In the genomic region with DNA sequence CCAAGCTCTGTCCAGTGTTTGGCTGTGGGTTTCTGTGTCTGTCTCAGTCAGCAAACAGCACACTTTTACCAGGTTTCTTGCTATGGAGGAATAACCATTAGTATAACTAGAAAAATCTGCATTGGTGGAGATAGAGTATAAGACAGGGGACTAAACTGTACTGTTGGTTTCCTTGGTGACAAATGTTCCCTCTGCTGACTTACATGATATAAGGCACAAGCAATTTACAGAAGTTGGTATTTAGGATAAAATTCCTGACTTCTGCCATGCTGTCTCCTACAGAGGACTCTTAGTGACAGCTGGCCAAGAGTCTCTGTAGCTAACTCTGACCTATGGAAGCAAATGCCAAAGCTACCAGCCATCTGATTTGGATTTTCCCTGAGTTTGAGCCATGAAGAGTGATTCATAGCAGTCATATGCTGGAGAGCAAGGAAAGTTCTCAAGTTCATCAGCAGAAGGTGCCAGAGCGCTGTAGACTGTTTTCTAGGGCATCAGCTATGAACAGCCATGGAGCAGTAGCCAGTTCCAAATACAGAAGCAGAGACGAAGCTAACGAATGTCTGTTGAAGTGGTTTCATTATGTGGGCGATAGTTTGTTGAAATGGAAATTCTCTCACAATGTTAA, we compare ENCODE assay signal across 8 mouse cellular contexts. TPM values are rescaled to one million over a fixed set of nuclear protein-coding genes. Genes with fewer than 3 reads are reported as not detected.
A peak's percentile ranks its signal among the peaks of the same experiment; 100 is the strongest.
DNase-seq lines count a peak whose midpoint lies in the region; ATAC-seq and TF ChIP-seq lines count a peak whose summit lies in the region.
"Had no signal": no experiment of that assay in that cellular context is flagged by ENCODE, and none has a peak within 500 bp of the region (broad histone marks: within the 10 kb centered on the region; RNA-seq: fewer than 3 reads in every experiment).

No protein-coding gene starts in this region.

- H3K27me3 ChIP-seq in lung, postnatal 0 days (replicated peaks; ENCODE audit: insufficient read depth, low read length) = no peaks in the 10 kb centered on the region
- H3K27me3 ChIP-seq: neural tube, embryonic 13.5 days had no signal

- TF ChIP-seq EP300 in lung, postnatal 0 days (IDR thresholded peaks at IDR 0.05) = no peak

- TF ChIP-seq CTCF in lung, postnatal 0 days (IDR thresholded peaks at IDR 0.05) = peak; percentile 47
- no peak for TF ChIP-seq CTCF in lung, adult 2 months (IDR thresholded peaks at IDR 0.05; ENCODE audit: insufficient read depth, low read length)

- TF ChIP-seq POLR2A in lung, adult 2 months (IDR thresholded peaks at IDR 0.05; ENCODE audit: borderline replicate concordance, extremely low read depth, low read depth, low read length) = no peak

- H3K27ac ChIP-seq in lung, postnatal 0 days (ENCODE audit: low read length) = no peak overlapping the region
- H3K27ac ChIP-seq: neural tube, embryonic 13.5 days had no signal

- H3K4me3 ChIP-seq in lung, postnatal 0 days (ENCODE audit: low read depth, low read length) = no peak overlapping the region
- H3K4me3 ChIP-seq in lung, adult 2 months (replicated peaks; ENCODE audit: extremely low read depth, low read depth, low read length) = no peak overlapping the region
- H3K4me3 ChIP-seq: neural tube, embryonic 13.5 days had no signal

- ATAC-seq in lung, postnatal 0 days = no peak

- 72% methylated on average over 4 of the region's 4 CpGs for WGBS in lung, postnatal 0 days
- WGBS in lung, adult 2 months = 65% methylated on average over 4 of the region's 4 CpGs

- no peak overlapping the region for H3K4me2 ChIP-seq in lung, postnatal 0 days (replicated peaks; ENCODE audit: low read depth, low read length)
- H3K4me2 ChIP-seq: neural tube, embryonic 13.5 days had no signal

- H3K4me1 ChIP-seq in lung, postnatal 0 days (ENCODE audit: insufficient read depth, low read depth, low read length) = no peaks in the 10 kb centered on the region
- H3K4me1 ChIP-seq in lung, adult 2 months (ENCODE audit: control insufficient read depth, insufficient read depth, low read length) = no peaks in the 10 kb centered on the region
- H3K4me1 ChIP-seq: neural tube, embryonic 13.5 days had no signal

- H3K9ac ChIP-seq in lung, postnatal 0 days (replicated peaks; ENCODE audit: low read depth) = no peak overlapping the region
- H3K9ac ChIP-seq: neural tube, embryonic 13.5 days had no signal

- DNase-seq in lung, postnatal 0 days (ENCODE audit: low spot score) = no peak
- DNase-seq in lung, adult 2 months = no peak
- DNase-seq in frontal cortex, postnatal 25 days (ENCODE audit: low spot score in 2 of 2) = peak; percentile 27 to 32
- peak; percentile 55 for DNase-seq in heart, postnatal 4 days
- peak; percentile 66 for DNase-seq in right cerebral cortex, adult 18-20 months
- DNase-seq in thymus, postnatal 10 days (ENCODE audit: low spot score in 2 of 2) = no peak
- no peak for DNase-seq in urinary bladder, adult 18-20 months (ENCODE audit: low spot score in 2 of 2)

- H3K9me3 ChIP-seq in lung, postnatal 0 days (ENCODE audit: low read length) = no peaks in the 10 kb centered on the region
- H3K9me3 ChIP-seq: neural tube, embryonic 13.5 days had no signal

- no peaks in the 10 kb centered on the region for H3K36me3 ChIP-seq in lung, postnatal 0 days (ENCODE audit: insufficient read depth, low read length)
- H3K36me3 ChIP-seq: neural tube, embryonic 13.5 days had no signal

RNA-seq across cellular contexts. Expression of gene Smlr1, which starts 3.2 kb away (rescaled TPM):
- polyA plus RNA-seq in lung, postnatal 0 days (2015; fragmentation: Nextera tagmentation; extraction: Ambion mirVana) = not detected in 2 replicates
- not detected in 2 replicates for polyA plus RNA-seq in lung, adult 2 months (2012; rRNA removed)
- not detected for total RNA-seq in heart, postnatal 4 days (2021)
- polyA plus RNA-seq: neural tube, embryonic 13.5 days had no signal

Comparison
In these comparisons a context has a peak if more than half of its experiments do, and no peak if none do; other contexts are left out.
1. DNase-seq: peak in frontal cortex, postnatal 25 days (2 of 2), heart, postnatal 4 days (single experiment) and right cerebral cortex, adult 18-20 months (single experiment); none in lung, postnatal 0 days (single experiment), lung, adult 2 months (single experiment), thymus, postnatal 10 days (0 of 2) and urinary bladder, adult 18-20 months (0 of 2).